Mouse (Mus musculus) brain, embryonic 14.5 days (tissue): ENCODE measurements around the gene Wdr75. TPM values are rescaled to one million over a fixed set of nuclear protein-coding genes. Genes with fewer than 3 reads are reported as not detected.

ENCODE experiments used
- DNase-seq: peaks from one replicate; pipeline ENCODE4 v3.0.0-alpha.2; 2011; ENCODE audit warnings: low read depth
- CTCF ChIP-seq: fragments of 200-500 bp; IDR thresholded peaks from 2 replicates; pipeline ENCODE4 v1.5.1; 2012; ENCODE audit warnings: inconsistent platforms, mild to moderate bottlenecking, moderate library complexity, borderline replicate concordance; ENCODE audit not compliant: insufficient read depth, insufficient read length; ENCODE audit errors: extremely low read depth
- POLR2A ChIP-seq: fragments of 200-500 bp; IDR thresholded peaks from 2 replicates; pipeline ENCODE4 v1.6.1; 2012; ENCODE audit warnings: mild to moderate bottlenecking, inconsistent platforms, borderline replicate concordance; ENCODE audit not compliant: poor library complexity, insufficient read depth, insufficient read length, severe bottlenecking; ENCODE audit errors: extremely low read depth
- polyA plus RNA-seq: library from polyadenylated mRNA; depleted of rRNA; stranded (reverse); fragments of >200 nt; gene quantifications from 2 replicates; pipeline ENCODE4 v1.2.3, GENCODE M21; 2012

The Wdr75 gene
- polyA plus RNA-seq, 1 experiment = 52.7 TPM

GRCm38 (mm10) chr1:45816889-45817288, 21.9 kb downstream of the Wdr75 start:
- TF ChIP-seq CTCF (peak; percentile 71; the same call in 1 of the 2 replicates), POLR2A (no peak)

GRCm38 (mm10) chr1:45818564-45818963, 23.6 kb downstream of the Wdr75 start:
- DNase-seq = no peak
- TF ChIP-seq POLR2A (no peak), CTCF (no peak)

More at GRCm38 (mm10) chr1:45816889-45817288, 21.9 kb downstream of the Wdr75 start:
- peak; percentile 71 for DNase-seq

GRCm38 (mm10) chr1:45824441-45824840, 29.5 kb downstream of the Wdr75 start:
- DNase-seq = no peak
- TF ChIP-seq CTCF = no peak
- no peak for TF ChIP-seq POLR2A

DNA sequence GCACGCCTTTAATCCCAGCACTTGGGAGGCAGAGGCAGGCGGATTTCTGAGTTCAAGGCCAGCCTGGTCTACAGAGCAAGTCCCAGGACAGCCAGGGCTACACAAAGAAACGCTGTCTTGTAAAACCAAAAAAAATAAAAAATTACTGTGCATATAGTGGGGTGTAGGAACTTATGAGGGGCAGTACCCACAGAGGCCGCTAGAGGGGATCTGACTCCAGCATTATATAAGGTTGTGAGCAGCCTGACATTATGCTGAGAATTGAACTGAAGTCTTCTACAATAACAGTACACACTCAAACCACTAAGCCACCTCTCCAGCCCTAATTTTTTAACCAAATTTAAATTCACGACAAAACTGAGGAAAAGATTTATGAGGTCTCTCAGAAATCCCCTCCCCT, 30.2 kb downstream of the Wdr75 start:
- TF ChIP-seq POLR2A = no peak
- TF ChIP-seq CTCF = peak; percentile 72; the same call in 1 of the 2 replicates
- DNase-seq = peak; percentile 80

DNA sequence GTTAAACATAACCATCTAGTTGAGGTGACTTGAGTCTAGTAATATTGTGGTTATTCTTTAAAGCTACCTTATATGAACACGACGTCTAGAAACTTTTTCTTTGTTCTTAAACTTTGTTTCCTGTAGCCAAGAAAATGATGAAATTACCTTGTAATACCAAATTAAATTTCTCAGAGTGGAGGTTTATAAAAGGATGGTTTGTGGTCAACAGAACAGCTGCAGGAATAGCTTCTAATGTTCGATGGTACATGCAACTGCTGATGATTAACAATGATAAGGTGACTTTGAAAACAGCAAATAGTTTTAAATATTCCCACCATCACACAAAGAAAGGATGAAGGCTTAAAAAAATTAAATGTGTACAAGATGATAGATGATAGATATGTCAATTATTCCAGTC, 30.7 kb downstream of the Wdr75 start:
- no peak for DNase-seq
- TF ChIP-seq CTCF (no peak), POLR2A (no peak)

DNA sequence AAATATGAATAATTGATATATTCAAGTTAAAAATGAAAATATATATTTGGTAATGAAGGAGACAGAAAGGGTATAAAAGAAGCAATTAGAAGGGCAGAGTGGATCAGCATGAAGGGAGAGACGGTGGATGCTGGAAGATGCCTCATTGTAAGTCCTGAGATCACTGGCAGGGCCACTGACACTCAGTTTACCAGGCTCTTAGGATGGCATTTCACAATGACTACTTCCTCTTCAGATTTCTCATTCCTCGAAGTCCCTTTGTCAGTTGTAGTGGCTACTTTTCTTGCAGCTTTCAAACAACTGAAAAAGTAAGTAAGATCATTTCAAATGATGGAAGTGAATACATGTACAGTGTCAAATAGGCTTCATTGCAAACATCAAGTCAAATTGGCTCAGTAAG, 31.2 kb downstream of the Wdr75 start:
- DNase-seq = no peak
- TF ChIP-seq CTCF (no peak), POLR2A (no peak)

DNA sequence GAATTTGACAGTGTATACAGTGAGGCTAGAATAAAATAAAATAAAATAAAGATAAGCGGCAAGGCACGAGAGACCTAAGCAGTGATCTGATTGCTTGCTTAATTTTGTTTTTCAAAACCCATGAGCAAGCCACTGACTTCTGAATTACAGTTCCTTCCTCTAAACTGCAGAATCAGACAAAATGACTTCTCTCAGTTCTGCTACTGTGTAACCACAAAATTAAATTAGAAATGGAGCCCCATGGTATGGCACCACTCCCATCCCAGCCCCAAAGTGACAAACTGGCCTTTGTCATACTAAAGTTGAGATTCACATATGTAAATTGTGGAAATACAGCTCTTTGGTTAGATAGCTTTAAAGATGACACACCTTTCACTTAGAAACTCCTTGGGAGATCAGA, 31.8 kb downstream of the Wdr75 start:
- TF ChIP-seq POLR2A (no peak), CTCF (no peak)
- DNase-seq = no peak

DNA sequence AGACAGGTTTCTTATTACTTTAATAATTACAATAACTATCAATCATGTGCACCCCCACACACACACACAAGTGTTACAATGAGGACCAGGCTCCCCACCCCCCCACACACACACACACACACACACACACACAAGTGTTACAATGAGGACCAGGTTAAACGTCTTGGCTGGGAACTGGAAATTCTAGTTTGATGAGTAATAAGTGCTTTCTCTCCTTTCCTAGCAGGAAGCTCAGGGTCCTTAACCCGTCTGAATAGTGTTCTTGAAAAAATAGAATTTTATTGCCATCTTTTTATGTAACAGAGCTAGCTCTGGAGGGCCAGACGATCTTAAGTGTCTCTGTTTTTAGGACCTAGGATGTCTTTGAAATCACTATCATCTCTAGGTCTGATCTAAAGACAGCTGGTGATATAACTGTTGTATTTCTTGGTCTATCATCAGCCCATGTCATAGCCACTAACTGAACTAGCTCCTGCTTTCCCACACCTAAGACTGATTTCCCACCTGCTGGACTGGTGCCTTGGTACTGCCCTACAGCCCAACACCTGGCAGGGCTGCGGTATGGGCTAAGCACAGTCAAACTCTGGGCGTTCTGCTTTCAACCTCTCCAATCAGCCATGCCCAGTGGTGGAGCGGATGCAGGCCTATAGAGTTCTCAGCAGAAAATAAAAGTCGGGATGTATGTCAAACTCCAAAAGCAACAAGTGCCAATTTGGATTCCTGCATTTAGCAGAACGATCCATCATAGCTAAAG, 35.7 kb downstream of the Wdr75 start:
- no peak for DNase-seq
- TF ChIP-seq POLR2A (no peak), CTCF (no peak)

DNA sequence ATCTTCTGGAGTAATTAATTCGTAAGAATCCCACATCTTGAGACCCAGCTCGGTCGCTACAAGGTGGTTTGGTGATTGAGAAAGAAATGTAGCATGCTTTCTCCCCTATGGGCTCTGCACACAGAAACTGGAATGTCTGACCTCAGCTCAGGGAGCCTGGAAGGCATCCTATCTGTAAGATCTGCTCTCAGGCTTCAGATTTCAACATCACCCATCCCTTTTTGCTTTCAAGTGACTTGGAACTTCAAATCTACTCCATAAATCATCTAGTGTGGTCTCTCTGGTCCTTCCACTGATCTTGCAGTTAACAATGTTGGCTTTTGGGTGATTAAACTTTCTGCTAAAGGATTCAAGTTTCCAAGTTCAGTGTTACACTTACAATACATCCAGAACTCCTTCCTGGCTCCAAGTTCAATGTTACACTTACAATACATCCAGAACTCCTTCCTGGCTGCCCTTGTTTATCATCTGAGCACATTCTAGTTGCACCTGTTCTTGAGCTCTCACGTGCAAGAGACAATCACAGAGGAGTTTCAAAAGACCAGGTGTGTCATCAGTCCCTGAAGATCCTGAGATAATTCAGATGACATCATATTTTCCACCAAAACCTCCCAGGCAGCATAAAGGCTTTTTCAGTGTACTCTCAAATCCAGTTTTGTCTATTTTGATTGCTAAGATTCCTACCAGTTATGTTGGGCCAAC, 40.5 kb downstream of the Wdr75 start:
- TF ChIP-seq POLR2A (no peak), CTCF (no peak)
- DNase-seq = no peak

- no peak for TF ChIP-seq POLR2A
- TF ChIP-seq CTCF = no peak
- DNase-seq = peak; percentile 67
Measured at GRCm38 (mm10) chr1:45837736-45838135, 42.8 kb downstream of the Wdr75 start.

DNA sequence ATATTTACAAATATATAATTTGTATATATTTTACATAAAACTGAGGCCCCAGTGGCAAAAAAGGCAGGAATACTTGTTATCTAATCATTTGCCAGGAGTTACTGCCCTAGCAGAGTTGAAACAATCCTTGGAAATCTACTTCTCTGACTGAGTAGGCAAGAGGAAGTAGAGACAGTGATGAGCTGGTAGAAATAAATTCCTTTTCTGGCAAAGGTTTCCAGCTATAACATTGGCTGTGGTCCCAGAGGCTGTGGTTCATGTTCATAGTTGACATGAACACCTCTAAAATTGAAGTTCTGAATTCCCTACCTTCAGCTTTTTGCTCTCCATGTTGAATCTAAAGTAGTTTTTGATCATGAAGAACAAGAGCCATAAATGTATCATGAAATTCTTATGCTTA, 43.3 kb downstream of the Wdr75 start:
- no peak for TF ChIP-seq CTCF
- TF ChIP-seq POLR2A = no peak
- DNase-seq = no peak
